Mouse (Mus musculus): ENCODE measurements around the gene Unk. TPM values are rescaled to one million over a fixed set of nuclear protein-coding genes. Genes with fewer than 3 reads are reported as not detected.

The Unk gene
- total RNA-seq, 2 experiments from 2014 or later = 7.0 to 7.4 TPM

DNA sequence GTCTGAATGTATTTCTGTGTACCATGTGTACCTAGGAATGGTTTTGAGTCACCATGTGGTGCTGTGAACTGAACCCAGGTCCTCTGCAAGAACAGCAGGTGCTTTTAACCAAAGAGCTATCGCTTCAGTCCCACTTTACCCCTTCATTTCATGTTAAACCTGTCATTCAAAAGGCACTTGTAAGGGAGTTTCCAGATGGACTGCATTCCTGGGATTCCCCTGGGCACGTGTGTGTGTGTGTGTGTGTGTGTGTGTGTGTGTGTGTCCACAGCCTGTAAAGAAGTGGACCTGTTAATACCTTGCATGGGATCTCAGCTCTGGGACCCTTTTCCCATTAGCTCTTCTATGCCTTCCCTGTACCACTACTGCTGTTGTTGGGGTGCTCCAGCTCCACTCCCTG is 19.5 kb downstream of the Unk start:
- no peak overlapping the region for H3K27ac ChIP-seq
- DNase-seq = no peak
- no peak for TF ChIP-seq CTCF (IDR thresholded peaks at IDR 0.05)
- intact Hi-C loops (cut with DNase I) = no loop called here
- H3K4me3 ChIP-seq = no peak overlapping the region

DNA sequence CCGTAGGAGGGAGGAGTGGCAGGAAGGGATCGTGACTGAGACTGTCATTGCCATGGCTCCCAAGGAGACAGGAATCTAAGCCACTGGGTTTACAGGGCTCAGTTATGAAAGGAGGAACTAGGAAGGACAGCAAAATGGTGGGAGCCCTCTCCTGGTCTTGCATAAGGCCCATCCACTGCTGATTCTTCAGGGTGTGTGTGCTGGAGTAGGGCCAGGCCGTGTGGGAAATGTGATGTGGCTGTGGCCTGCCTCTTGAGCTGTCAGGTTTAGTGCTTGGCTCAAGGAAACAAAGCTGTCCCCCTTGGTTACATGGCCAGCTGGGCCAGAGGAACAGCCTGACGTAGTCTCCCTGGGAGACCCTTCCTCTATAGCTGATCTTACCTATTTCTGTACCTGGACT is 20.1 kb downstream of the Unk start:
- intact Hi-C loops (cut with DNase I) = no loop called here
- H3K4me3 ChIP-seq = no peak overlapping the region
- DNase-seq = no peak
- H3K27ac ChIP-seq = no peak overlapping the region
- no peak for TF ChIP-seq CTCF (IDR thresholded peaks at IDR 0.05)

DNA sequence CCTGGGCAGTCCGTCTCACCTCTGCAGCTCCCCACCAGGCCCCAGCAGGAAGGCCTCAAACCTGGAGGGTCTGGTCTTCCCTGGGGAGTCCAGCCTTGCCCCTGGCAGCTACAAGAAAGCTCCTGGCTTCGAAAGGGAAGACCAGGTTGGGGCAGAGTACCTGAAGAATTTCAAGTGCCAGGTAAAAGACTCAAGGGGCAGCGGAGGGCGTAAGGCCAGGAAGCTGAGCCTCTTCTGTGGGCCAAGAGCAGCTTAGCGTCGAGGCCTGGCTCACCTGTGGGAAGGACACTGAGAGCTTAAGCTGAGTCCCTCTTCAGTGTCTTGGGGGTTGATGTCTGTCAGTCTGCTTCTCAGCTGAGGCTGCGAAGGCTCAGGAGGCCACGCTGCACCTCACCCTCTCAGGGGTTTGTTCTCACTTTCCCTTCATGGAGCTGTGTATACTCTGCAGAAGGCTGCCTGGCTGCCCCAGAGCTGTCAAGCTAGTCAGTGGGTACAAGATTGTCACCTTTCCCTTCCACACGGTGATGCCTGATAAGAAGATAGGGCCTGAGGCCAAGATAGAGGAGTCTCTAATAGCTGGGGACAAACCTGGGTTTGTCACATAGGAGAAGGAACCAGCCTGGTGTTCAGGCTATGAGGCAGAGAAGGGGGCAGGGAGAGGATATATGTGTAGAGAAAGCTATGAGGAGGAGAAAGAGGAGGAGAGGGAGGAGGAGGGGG is 23.5 kb downstream of the Unk start:
- no peak for TF ChIP-seq CTCF (IDR thresholded peaks at IDR 0.05)
- no peak for DNase-seq
- no peak overlapping the region for H3K4me3 ChIP-seq
- intact Hi-C loops (cut with DNase I) = no loop called here
- no peak overlapping the region for H3K27ac ChIP-seq

DNA sequence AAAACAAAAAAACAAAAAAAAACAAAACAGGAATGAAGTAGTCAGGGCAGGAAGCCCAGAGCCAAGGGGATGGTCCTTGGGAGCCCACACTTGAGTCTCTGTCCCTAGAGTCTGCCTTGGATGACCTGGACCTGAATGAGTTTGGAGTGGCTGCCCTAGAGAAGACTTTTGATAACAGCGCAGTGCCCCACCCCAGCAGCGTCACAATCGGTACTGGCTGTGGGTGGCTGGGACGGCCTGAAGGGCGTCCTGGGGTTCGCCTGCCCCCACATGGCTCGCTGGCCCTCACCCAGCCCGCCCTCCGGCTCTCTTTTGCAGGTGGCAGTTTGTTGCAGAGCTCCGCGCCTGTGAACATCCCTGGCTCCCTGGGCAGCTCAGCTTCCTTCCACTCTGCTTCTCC is 25.8 kb downstream of the Unk start:
- TF ChIP-seq CTCF (IDR thresholded peaks at IDR 0.05) = no peak
- intact Hi-C loops (cut with DNase I) = no loop called here
- no peak overlapping the region for H3K27ac ChIP-seq
- H3K4me3 ChIP-seq = no peak overlapping the region
- no peak for DNase-seq

DNA sequence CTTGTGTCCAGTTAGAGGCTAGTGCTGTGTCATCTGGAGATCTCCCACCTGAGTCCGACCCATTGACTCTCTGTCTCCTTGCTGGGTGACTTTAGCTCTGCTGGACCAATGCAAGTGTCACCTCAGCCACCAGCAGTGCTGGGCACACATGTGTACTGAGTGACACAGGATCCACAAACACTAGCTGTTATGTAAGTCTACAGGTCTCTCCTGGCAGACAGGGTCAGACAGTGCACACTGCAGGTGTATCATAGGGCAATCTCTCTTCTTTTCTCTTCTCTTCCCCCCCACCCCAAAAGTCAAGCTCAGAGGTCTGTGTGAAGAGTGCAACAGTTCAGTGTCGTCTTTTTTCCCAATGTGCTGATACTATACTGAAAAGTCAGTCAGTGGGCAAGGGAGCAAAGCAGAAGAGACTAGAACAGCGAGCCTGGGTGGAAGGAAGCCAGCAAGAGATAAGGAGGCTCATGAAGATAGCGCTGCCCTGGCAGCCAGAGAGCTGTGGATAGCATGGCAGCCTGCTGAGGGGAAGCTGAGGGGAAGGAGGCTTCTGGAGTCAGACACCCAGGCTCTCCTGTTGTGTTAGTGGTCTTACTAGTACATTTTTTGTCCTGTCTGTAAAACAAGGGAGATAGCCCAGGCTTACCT is 27.2 kb downstream of the Unk start:
- Histone ChIP-seq H3K4me3 (no peak overlapping the region), H3K27ac (no peak overlapping the region)
- intact Hi-C loops (cut with DNase I) = no loop called here
- no peak for DNase-seq
- no peak for TF ChIP-seq CTCF (IDR thresholded peaks at IDR 0.05)

DNA sequence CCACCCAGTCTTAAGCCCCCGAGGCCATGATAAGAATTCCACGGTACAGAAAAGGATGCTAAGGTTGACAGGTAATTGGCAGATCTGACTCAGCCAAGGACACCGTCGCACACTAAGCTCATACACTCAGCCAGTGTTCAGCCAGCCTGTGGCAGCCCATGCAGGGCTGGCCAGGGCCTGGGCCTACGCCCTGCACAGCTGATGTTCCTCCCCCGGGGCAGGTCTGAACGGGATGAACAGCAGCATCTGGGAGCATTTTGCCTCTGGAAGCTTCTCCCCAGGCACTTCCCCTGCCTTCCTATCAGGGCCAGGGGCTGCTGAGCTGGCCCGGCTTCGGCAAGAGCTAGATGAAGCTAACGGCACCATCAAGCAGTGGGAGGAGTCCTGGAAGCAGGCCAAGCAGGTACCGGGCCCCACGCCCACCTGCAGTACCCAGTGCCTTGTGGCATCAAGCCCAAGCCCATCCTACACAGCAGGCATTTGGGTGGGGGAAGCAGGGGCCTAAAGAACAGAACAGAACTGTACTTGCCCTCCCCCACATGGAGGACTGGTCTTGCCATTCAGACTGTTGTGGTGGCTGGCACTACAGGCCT is 28.0 kb downstream of the Unk start:
- no peak overlapping the region for H3K27ac ChIP-seq
- H3K4me3 ChIP-seq = no peak overlapping the region
- no peak for TF ChIP-seq CTCF (IDR thresholded peaks at IDR 0.05)
- intact Hi-C loops (cut with DNase I) = no loop called here
- DNase-seq = no peak

DNA sequence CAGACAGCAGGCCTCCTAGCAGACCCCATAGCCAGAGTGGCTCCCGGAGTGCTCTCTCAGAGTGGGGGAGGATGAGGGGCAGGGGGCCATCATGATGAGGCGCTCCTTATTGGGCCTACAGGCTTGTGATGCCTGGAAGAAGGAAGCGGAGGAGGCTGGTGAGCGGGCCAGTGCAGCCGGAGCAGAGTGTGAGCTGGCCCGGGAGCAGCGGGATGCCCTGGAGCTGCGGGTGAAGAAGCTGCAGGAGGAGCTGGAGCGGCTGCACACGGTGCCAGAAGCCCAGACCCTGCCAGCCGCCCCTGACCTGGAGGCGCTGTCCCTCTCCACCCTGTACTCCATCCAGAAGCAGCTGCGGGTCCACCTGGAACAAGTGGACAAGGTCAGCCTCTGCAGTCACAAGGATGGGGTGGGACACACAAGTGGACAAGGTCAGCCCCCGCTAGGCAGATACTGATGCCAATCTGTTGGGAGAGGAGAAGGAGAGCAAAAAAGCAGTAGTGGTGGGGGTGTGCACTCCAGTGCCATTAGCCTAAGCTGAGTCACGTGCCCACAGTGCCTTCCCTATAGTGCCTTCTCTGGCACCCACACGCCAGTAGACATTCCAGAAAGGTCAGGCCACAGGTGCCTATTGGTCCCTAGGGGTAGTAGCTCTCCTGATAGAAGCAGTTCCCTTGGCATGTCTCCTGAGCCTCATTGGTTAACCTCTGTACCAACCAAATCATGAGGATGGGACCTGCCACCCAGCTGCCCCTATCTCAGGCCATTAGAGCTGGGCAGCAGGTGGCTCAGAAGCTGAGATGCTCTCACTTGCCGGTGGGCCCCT is 29.0 kb downstream of the Unk start:
- intact Hi-C loops (cut with DNase I) = no loop called here
- DNase-seq = no peak
- no peak overlapping the region for H3K4me3 ChIP-seq
- no peak for TF ChIP-seq CTCF (IDR thresholded peaks at IDR 0.05)
- no peak overlapping the region for H3K27ac ChIP-seq

DNA sequence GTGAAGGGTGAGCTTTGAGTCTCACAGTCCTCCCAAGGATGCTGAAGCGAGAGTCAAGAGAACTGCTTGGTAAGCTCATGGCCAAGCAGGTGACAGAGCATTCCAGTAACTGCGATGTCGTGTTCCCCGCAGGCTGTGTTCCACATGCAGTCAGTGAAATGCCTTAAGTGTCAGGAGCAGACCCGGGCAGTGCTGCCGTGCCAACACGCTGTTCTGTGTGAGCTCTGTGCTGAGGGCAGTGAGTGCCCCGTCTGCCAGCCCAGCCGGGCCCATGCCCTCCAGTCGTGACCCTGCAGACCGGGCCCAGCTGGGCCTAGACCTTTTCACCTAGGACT is 29.5 kb downstream of the Unk start:
- intact Hi-C loops (cut with DNase I) = no loop called here
- TF ChIP-seq CTCF (IDR thresholded peaks at IDR 0.05) = no peak

DNA sequence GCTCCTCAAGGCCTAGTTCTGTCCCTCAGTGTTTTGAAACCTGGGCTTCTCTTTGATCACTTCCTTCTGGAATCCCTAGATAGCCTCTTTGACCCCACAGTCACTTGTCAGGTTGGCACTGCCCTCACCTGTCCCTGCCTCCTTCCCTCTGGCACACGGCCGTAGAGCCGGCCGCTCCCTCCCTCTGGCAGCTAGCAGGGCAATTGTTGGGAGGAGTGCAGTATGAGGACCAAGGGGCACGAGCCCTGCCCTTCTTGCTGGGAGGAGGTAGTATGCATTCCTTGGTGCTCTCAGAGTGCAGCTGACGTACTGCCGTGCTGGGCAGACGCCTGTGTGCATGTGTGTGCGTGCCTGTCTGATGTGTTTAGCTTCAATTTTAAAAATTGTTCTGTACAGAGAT is 30.5 kb downstream of the Unk start:
- TF ChIP-seq CTCF (IDR thresholded peaks at IDR 0.05) = no peak
- Histone ChIP-seq H3K4me3 (no peak overlapping the region), H3K27ac (no peak overlapping the region)
- DNase-seq = no peak
- intact Hi-C loops (cut with DNase I) = no loop called here

More for the DNA sequence above, 29.5 kb downstream of the Unk start:
- DNase-seq = no peak
- Histone ChIP-seq H3K27ac (no peak overlapping the region), H3K4me3 (no peak overlapping the region)

DNA sequence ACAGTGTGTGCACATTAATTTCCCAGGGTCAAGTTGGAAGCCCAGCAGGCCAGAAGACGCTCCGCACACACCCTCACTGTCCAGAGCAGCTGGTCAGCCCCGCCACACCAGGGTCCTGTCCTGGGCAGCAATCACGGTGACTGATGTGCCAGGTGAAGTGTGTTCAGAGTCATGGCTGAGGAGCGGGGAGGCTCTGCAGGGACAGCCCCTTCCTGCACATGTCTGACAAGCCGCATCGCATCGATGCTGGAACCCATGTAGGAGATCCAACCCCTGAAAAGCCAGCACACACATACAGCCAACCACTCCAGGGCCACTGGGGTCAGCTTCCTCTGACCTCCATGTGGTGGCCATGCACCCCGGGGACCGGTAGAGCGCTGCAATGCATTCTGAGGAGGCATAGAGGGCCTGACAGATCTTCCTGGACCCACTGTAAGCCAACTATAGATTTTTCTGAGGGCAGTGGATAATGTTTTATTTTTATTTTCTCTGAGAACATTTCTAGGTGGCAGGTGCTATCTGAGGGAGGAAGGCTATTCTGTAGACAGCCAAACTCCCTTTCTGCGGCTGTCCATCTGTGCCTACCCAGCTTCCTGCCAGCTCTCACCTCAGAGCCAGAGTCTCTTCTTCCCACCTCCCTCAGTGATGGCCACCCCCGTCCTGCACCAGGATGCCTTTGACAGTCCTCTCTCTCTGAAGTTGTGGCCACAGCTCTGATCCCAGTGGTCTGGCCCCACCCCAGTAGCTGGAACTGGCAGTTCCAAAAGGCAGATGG is 31.7 kb downstream of the Unk start:
- no peak for TF ChIP-seq CTCF (IDR thresholded peaks at IDR 0.05)
- Histone ChIP-seq H3K4me3 (no peak overlapping the region), H3K27ac (no peak overlapping the region)
- intact Hi-C loops (cut with DNase I) = loop anchor here (2.0 kb wide), 1 partner anchor 25 kb away; no protein-coding TSS in a partner anchor
- DNase-seq = no peak

DNA sequence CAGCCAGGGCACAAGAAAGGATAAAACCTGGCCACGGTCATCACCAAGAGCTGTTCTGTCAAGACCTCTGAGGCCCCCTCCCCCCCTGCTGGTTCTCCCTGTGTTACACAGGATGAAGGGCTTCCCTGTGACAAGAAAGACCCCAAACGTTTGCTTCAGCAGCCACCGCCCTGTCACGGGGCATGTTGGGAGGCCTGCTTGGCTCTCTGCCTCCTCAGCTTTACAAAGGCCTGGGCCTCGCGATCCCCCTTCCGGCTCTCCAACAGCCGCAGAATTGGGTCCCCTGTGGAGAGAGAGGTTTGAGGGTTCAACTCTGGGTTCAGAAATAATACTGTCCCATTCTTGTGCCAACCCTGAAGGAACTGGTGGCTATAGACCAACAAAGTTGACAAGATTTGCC is 32.4 kb downstream of the Unk start:
- Histone ChIP-seq H3K27ac (no peak overlapping the region), H3K4me3 (no peak overlapping the region)
- TF ChIP-seq CTCF (IDR thresholded peaks at IDR 0.05) = no peak
- intact Hi-C loops (cut with DNase I) = loop anchor here (2.0 kb wide), 1 partner anchor 26 kb away; no protein-coding TSS in a partner anchor
- DNase-seq = no peak

DNA sequence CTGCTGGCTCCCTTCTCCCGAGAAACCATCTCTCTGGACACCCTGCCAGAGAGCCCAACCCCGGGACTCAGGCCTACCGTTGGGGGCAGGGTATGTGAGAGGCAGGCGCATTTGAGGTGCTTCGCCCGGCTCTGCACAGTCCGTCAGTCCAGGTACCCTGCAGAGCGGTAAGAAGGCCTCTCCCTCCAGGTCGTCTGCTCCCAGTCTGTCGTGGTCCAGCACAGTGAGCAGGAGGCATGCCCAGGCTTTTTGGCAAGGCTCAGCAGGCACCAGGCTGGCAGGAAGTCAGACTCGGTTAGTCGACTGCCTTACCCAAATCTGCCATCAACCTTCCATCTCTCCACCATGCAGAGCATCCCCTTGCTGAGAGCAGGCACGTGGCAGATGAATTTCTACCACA is 33.4 kb downstream of the Unk start:
- no peak overlapping the region for H3K4me3 ChIP-seq
- no peak overlapping the region for H3K27ac ChIP-seq
- no peak for DNase-seq
- intact Hi-C loops (cut with DNase I) = loop anchor here (2.0 kb wide), 1 partner anchor 27 kb away; no protein-coding TSS in a partner anchor
- TF ChIP-seq CTCF (IDR thresholded peaks at IDR 0.05) = no peak
